Mouse (Mus musculus): ENCODE data around the gene Clec16a. TPM values are rescaled to one million over a fixed set of nuclear protein-coding genes. Genes with fewer than 3 reads are reported as not detected.

The Clec16a gene
- polyA plus RNA-seq, 1 experiment from 2014 or later: 32.5 TPM

DNA sequence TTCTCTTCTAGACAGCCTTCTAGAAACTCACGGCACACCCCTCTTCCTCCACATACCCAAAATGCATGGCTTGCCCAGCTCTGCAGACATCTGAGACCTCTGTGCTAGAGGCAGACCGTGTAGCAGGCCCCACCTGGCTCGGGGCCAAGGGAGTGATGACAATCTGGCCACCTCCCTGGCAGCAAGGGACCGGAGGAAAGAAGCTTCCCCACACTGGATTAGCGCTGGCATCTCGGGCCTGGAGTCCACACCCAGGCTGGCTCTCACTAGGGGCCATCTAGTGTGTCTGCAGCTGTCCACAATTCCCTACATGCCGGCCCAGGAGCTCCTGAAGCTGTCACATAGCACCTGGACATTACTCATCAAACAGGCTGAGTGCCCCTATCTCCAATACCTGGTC is 10.6 kb upstream of the Clec16a start:
- whole genome bisulfite sequencing: 39% methylated on average over 7 of the region's 7 CpGs
- ATAC-seq (ENCODE audit: insufficient number of reproducible peaks, insufficient read depth, low FRiP score, low read depth): no peak
- Histone ChIP-seq H3K9ac (ENCODE audit: low read length) (0 out of 2 replicates have a peak overlapping the region, but pooled peaks have one; percentile 11), H3K36me3 (ENCODE audit: control insufficient read depth, insufficient read depth, low read length) (peaks cover 41% of the 10 kb centered on the region), H3K4me3 (ENCODE audit: control insufficient read depth in 1 of 2, insufficient read depth in 1 of 2, low read depth in 1 of 2, low read length in 2 of 2) (no peak overlapping the region), H3K4me2 (ENCODE audit: low read length) (no peak overlapping the region), H3K9me3 (ENCODE audit: control insufficient read depth, low read length) (no peaks in the 10 kb centered on the region), H3K27ac (replicated peaks in 1 of 2; ENCODE audit: control insufficient read depth in 1 of 2, insufficient read depth in 1 of 2, low read depth in 2 of 2, low read length in 2 of 2) (no peak overlapping the region), H3K4me1 (ENCODE audit: control insufficient read depth in 2 of 2, insufficient read depth in 2 of 2, low read length in 2 of 2) (peaks cover 27 to 53% of the 10 kb centered on the region in 2 experiments), H3K27me3 (ENCODE audit: control insufficient read depth, insufficient read depth, low read length) (no peaks in the 10 kb centered on the region)

DNA sequence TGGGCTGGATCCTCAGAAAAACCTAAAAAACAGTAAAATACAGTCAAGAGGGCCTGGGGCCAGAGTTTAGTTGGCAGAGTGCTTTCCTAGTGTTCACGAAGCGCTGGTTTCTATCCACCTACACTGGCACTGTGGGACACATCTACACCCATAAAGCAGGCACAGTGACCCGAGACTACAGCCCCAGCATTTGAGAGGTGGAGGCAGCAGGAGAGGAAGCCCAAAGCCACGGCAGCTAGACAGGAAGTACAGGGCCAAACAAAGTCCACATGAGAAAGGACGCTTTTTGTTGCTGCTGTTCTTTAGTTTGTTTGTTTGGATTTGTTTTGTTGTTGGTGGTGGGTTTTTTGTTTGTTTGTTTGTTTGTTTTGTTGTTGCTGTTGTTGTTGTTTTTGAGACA is 8.8 kb upstream of the Clec16a start:
- H3K9ac ChIP-seq (ENCODE audit: low read length): no peak overlapping the region
- no peak overlapping the region for H3K27ac ChIP-seq (replicated peaks in 1 of 2; ENCODE audit: control insufficient read depth in 1 of 2, insufficient read depth in 1 of 2, low read depth in 2 of 2, low read length in 2 of 2)
- H3K4me3 ChIP-seq (ENCODE audit: control insufficient read depth in 1 of 2, insufficient read depth in 1 of 2, low read depth in 1 of 2, low read length in 2 of 2): no peak overlapping the region
- H3K36me3 ChIP-seq (ENCODE audit: control insufficient read depth, insufficient read depth, low read length): peaks cover 27% of the 10 kb centered on the region
- H3K4me1 ChIP-seq (ENCODE audit: control insufficient read depth in 2 of 2, insufficient read depth in 2 of 2, low read length in 2 of 2): peaks cover 37 to 59% of the 10 kb centered on the region in 2 experiments
- H3K4me2 ChIP-seq (ENCODE audit: low read length): no peak overlapping the region
- 70% methylated on average over 5 of the region's 5 CpGs for WGBS
- ATAC-seq (ENCODE audit: insufficient number of reproducible peaks, insufficient read depth, low FRiP score, low read depth): no peak
- no peaks in the 10 kb centered on the region for H3K27me3 ChIP-seq (ENCODE audit: control insufficient read depth, insufficient read depth, low read length)
- no peaks in the 10 kb centered on the region for H3K9me3 ChIP-seq (ENCODE audit: control insufficient read depth, low read length)

GRCm38 (mm10) chr16:10536961-10537360 is 8.2 kb upstream of the Clec16a start:
- no peak for ATAC-seq (ENCODE audit: insufficient number of reproducible peaks, insufficient read depth, low FRiP score, low read depth)
- no peak overlapping the region for H3K4me3 ChIP-seq (ENCODE audit: control insufficient read depth in 1 of 2, insufficient read depth in 1 of 2, low read depth in 1 of 2, low read length in 2 of 2)
- peaks cover 42 to 65% of the 10 kb centered on the region in 2 experiments for H3K4me1 ChIP-seq (ENCODE audit: control insufficient read depth in 2 of 2, insufficient read depth in 2 of 2, low read length in 2 of 2)
- peaks cover 22% of the 10 kb centered on the region for H3K36me3 ChIP-seq (ENCODE audit: control insufficient read depth, insufficient read depth, low read length)
- H3K27me3 ChIP-seq (ENCODE audit: control insufficient read depth, insufficient read depth, low read length): no peaks in the 10 kb centered on the region
- H3K9me3 ChIP-seq (ENCODE audit: control insufficient read depth, low read length): no peaks in the 10 kb centered on the region
- no peak overlapping the region for H3K4me2 ChIP-seq (ENCODE audit: low read length)
- H3K27ac ChIP-seq (replicated peaks in 1 of 2; ENCODE audit: control insufficient read depth in 1 of 2, insufficient read depth in 1 of 2, low read depth in 2 of 2, low read length in 2 of 2): no peak overlapping the region
- no peak overlapping the region for H3K9ac ChIP-seq (ENCODE audit: low read length)
- WGBS: 45% methylated on average over 3 of the region's 3 CpGs

DNA sequence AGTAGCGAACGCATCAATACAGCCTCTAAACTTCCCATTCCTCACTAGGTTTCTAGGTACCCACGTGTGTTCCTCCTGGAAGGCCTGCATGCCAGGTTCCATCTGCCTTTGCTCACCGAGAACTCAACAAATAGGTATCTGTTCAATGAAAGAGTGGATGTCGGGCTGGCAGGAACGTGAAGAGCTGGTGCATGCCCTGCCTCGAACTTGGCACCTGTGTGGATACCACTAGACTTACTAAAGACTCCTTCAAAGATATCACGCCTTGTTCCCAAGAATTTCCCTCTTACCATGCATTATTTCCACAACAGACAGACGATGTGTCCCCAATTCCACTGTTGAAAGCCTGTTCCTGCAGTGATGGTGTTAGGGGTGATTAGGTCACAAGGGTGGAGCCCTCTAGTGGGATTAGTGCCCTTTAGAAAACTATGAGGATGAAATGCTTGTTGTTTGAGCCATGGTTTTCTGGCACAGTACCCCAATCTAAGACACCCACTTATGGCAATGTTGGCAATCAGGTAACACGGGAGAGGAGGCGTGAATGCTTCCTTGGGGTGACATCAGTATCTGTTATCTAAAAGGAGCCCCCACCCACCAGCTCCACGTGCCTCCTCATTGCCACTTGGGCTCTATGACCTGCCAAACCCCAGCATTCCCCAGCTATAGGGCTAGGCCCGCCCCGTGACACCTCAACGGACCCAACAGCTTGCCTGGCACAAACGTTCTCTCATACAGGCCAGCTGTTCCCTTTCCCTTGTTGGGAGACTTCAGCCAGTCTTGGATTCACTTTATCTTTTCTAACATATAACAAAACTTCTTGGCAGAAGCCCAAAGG is 4.2 kb upstream of the Clec16a start:
- Histone ChIP-seq H3K9ac (ENCODE audit: low read length) (peak overlapping the region; percentile 90), H3K9me3 (ENCODE audit: control insufficient read depth, low read length) (no peaks in the 10 kb centered on the region), H3K4me3 (ENCODE audit: control insufficient read depth in 1 of 2, insufficient read depth in 1 of 2, low read depth in 1 of 2, low read length in 2 of 2) (peak overlapping the region; percentile 78 to 80), H3K4me2 (ENCODE audit: low read length) (peak overlapping the region; percentile 90), H3K36me3 (ENCODE audit: control insufficient read depth, insufficient read depth, low read length) (peaks cover 11% of the 10 kb centered on the region; the same call in 1 of the 2 replicates), H3K4me1 (ENCODE audit: control insufficient read depth in 2 of 2, insufficient read depth in 2 of 2, low read length in 2 of 2) (peaks cover 29 to 47% of the 10 kb centered on the region in 2 experiments), H3K27me3 (ENCODE audit: control insufficient read depth, insufficient read depth, low read length) (no peaks in the 10 kb centered on the region), H3K27ac (replicated peaks in 1 of 2; ENCODE audit: control insufficient read depth in 1 of 2, insufficient read depth in 1 of 2, low read depth in 2 of 2, low read length in 2 of 2) (peak overlapping the region; percentile 82 to 92; a peak in 3 of 4 replicates)
- WGBS: 62% methylated on average over 16 of the region's 16 CpGs
- no peak for ATAC-seq (ENCODE audit: insufficient number of reproducible peaks, insufficient read depth, low FRiP score, low read depth)

- H3K36me3 ChIP-seq (ENCODE audit: control insufficient read depth, insufficient read depth, low read length): peaks cover 8% of the 10 kb centered on the region; the same call in 1 of the 2 replicates
- WGBS: 17% methylated on average over 7 of the region's 7 CpGs
Observed at GRCm38 (mm10) chr16:10541598-10541930, 3.6 kb upstream of the Clec16a start.

GRCm38 (mm10) chr16:10542266-10542665 is 2.9 kb upstream of the Clec16a start:
- Histone ChIP-seq H3K4me1 (ENCODE audit: control insufficient read depth in 2 of 2, insufficient read depth in 2 of 2, low read length in 2 of 2) (peaks cover 28 to 47% of the 10 kb centered on the region in 2 experiments), H3K4me3 (ENCODE audit: control insufficient read depth in 1 of 2, insufficient read depth in 1 of 2, low read depth in 1 of 2, low read length in 2 of 2) (peak overlapping the region; percentile 78 to 80), H3K27ac (replicated peaks in 1 of 2; ENCODE audit: control insufficient read depth in 1 of 2, insufficient read depth in 1 of 2, low read depth in 2 of 2, low read length in 2 of 2) (peak overlapping the region; percentile 82 to 92), H3K9ac (ENCODE audit: low read length) (peak overlapping the region; percentile 90), H3K36me3 (ENCODE audit: control insufficient read depth, insufficient read depth, low read length) (peaks cover 8% of the 10 kb centered on the region; the same call in 1 of the 2 replicates), H3K9me3 (ENCODE audit: control insufficient read depth, low read length) (no peaks in the 10 kb centered on the region), H3K27me3 (ENCODE audit: control insufficient read depth, insufficient read depth, low read length) (no peaks in the 10 kb centered on the region), H3K4me2 (ENCODE audit: low read length) (peak overlapping the region; percentile 90)
- 0 out of 2 replicates have a peak, but pooled peaks have one; percentile 0 for ATAC-seq (ENCODE audit: insufficient number of reproducible peaks, insufficient read depth, low FRiP score, low read depth)
- WGBS: 2% methylated on average over 22 of the region's 22 CpGs

More at GRCm38 (mm10) chr16:10541598-10541930, 3.6 kb upstream of the Clec16a start:
- Histone ChIP-seq H3K27me3 (ENCODE audit: control insufficient read depth, insufficient read depth, low read length) (no peaks in the 10 kb centered on the region), H3K27ac (replicated peaks in 1 of 2; ENCODE audit: control insufficient read depth in 1 of 2, insufficient read depth in 1 of 2, low read depth in 2 of 2, low read length in 2 of 2) (peak overlapping the region; percentile 82 to 92), H3K4me3 (ENCODE audit: control insufficient read depth in 1 of 2, insufficient read depth in 1 of 2, low read depth in 1 of 2, low read length in 2 of 2) (peak overlapping the region; percentile 78 to 80), H3K9me3 (ENCODE audit: control insufficient read depth, low read length) (no peaks in the 10 kb centered on the region), H3K9ac (ENCODE audit: low read length) (peak overlapping the region; percentile 90), H3K4me1 (ENCODE audit: control insufficient read depth in 2 of 2, insufficient read depth in 2 of 2, low read length in 2 of 2) (peaks cover 28 to 47% of the 10 kb centered on the region in 2 experiments), H3K4me2 (ENCODE audit: low read length) (peak overlapping the region; percentile 90)
- ATAC-seq (ENCODE audit: insufficient number of reproducible peaks, insufficient read depth, low FRiP score, low read depth): no peak

GRCm38 (mm10) chr16:10542698-10543365 is 2.3 kb upstream of the Clec16a start, which contains the start of gene Dexi:
TSS of gene Dexi (minus strand) at chr16:10543054.
- peak within 1 kb of the TSS; percentile 82 to 92 for H3K27ac ChIP-seq (replicated peaks in 1 of 2; ENCODE audit: control insufficient read depth in 1 of 2, insufficient read depth in 1 of 2, low read depth in 2 of 2, low read length in 2 of 2)
- peak within 1 kb of the TSS; percentile 90 for H3K4me2 ChIP-seq (ENCODE audit: low read length)
- ATAC-seq (ENCODE audit: insufficient number of reproducible peaks, insufficient read depth, low FRiP score, low read depth): peak; percentile 95
- no peaks in the 10 kb centered on the region for H3K27me3 ChIP-seq (ENCODE audit: control insufficient read depth, insufficient read depth, low read length)
- whole genome bisulfite sequencing: under 1% methylated on average over 45 of the region's 61 CpGs
- H3K9me3 ChIP-seq (ENCODE audit: control insufficient read depth, low read length): no peaks in the 10 kb centered on the region
- H3K4me3 ChIP-seq (ENCODE audit: control insufficient read depth in 1 of 2, insufficient read depth in 1 of 2, low read depth in 1 of 2, low read length in 2 of 2): peak within 1 kb of the TSS; percentile 78 to 80
- peaks cover 28 to 44% of the 10 kb centered on the region in 2 experiments for H3K4me1 ChIP-seq (ENCODE audit: control insufficient read depth in 2 of 2, insufficient read depth in 2 of 2, low read length in 2 of 2)
- peaks cover 5% of the 10 kb centered on the region; the same call in 1 of the 2 replicates for H3K36me3 ChIP-seq (ENCODE audit: control insufficient read depth, insufficient read depth, low read length)
- H3K9ac ChIP-seq (ENCODE audit: low read length): peak within 1 kb of the TSS; percentile 90
